Mouse (Mus musculus) kidney, embryonic 16.5 days (tissue): ENCODE measurements around the gene Cldnd1. TPM values are rescaled to one million over a fixed set of nuclear protein-coding genes. Genes with fewer than 3 reads are reported as not detected.

Source experiments
- ATAC-seq: fragments of 200-750 bp; cut with Nextera tagmentation; 2 replicates; pipeline ENCODE4 v1.8.0; 2017; ENCODE audit warnings: moderate TSS enrichment; ENCODE audit not compliant: low FRiP score, low TSS enrichment
- H3K27ac ChIP-seq: fragments of 300-500 bp; sonication (generic); 2 replicates; pipeline ENCODE4 v1.5.1; 2014; ENCODE audit warnings: low read length
- H3K27me3 ChIP-seq: fragments of 300-500 bp; sonication (generic); 2 replicates; pipeline ENCODE4 v1.6.1; 2014; ENCODE audit warnings: low read length, control low read depth, mixed read lengths; ENCODE audit not compliant: insufficient read depth
- H3K36me3 ChIP-seq: fragments of 300-500 bp; sonication (generic); 2 replicates; pipeline ENCODE4 v1.6.1; 2014; ENCODE audit warnings: low read length, control low read depth, mixed read lengths; ENCODE audit not compliant: insufficient read depth
- H3K4me1 ChIP-seq: fragments of 300-500 bp; sonication (generic); 2 replicates; pipeline ENCODE4 v1.6.1; 2014; ENCODE audit warnings: low read length, control low read depth, mixed read lengths; ENCODE audit not compliant: insufficient read depth
- H3K4me2 ChIP-seq: fragments of 300-500 bp; sonication (generic); replicated peaks from 2 replicates; pipeline ENCODE4 v1.6.1; 2014; ENCODE audit warnings: low read depth, low read length
- H3K4me3 ChIP-seq: fragments of 300-500 bp; sonication (generic); 2 replicates; pipeline ENCODE4 v1.5.1; 2014; ENCODE audit warnings: mild to moderate bottlenecking, low read length
- H3K9ac ChIP-seq: fragments of 300-500 bp; sonication (generic); replicated peaks from 2 replicates; pipeline ENCODE4 v1.6.1; 2014; ENCODE audit warnings: low read length
- H3K9me3 ChIP-seq: fragments of 300-500 bp; sonication (generic); 2 replicates; pipeline ENCODE4 v1.6.1; 2016; ENCODE audit warnings: low read length, control low read depth
- WGBS: fragments of 180-500 bp; shearing (Covaris S2); extraction: QIAGEN DNeasy Blood & Tissue Kit; methylation state at CpG from one replicate; pipeline ENCODE4 v1.1.7; 2014; 5-methylcytosine and 5-hydroxymethylcytosine counted together
- polyA plus RNA-seq: library from polyadenylated mRNA; unstranded; fragments of >200 nt; fragmentation: Nextera tagmentation; extraction: Ambion mirVana; gene quantifications from 2 replicates; pipeline ENCODE4 v1.2.1, GENCODE M21; 2015

Cldnd1 gene
- polyA plus RNA-seq, 1 experiment from 2014 or later = 124 TPM

DNA sequence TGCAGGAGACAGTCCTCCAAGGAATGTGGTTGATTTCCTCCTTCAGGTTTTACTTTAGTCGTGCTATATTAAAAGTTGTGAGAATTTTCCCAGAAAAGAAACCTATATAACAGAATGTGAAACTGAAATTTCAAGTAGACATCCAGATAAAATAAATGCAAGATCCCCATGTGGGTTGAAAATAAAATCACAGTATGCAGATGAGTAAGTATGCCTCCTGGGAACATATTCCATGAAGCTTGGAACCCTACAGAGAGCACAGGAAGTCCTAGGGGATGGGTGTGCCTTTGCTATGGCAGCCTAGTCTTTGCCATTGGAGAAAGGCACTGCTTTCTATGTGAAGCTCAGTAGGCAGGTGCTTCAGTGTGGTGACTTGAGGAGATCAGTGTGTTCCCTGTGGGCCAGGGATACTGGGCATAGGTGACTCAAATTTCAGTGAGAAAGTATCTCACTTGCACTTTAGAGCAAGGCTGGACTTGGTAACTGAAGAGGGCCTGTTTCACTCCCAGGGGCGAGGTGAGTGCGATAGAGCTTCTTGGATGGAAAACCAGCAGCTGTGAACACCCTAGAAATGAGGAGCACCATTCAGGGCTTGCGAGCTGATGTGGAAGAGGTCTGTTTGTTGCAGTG is 20.3 kb upstream of the Cldnd1 start:
- 83% methylated on average over 4 of the region's 4 CpGs for WGBS

DNA sequence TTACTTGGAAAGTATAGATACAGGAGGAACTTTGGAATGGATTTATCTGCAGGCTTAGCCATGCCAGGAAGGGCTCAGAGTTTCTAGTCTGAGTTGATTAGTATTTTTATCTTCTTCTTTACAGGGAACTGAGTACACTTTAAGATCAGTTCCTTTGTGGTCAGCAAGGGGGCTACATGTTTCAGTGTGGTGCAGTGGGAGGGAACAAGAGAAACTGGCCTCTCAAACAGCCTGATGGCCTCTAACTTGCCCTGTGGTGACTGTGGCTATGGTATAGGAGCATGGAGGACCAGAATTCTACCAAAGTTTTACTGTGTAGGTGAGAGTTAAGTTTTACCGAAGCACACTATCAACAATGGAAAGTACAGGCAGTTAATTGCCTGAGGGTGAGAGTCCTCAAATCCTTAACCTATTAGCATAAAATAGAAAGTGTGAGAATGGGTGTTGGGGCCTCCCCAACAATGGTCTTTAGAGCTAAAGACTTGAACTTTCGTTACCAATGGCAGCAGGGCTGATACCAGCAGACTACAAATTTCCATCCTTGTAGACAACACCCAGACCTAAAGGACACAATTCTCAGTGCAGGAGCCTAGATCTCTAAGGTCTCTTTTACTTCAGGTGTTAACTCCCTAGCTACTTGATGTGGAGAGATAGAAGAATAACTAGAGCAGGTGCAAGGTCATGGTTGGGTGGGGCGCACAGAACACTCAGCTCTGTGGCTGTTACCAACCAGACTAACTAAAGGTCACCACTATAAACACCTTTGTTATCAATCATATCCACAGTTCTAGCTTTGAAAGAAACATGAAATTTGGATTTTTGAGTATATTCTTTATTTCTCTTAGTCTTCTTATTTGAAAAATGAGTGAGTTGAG is 18.9 kb upstream of the Cldnd1 start:
- no peaks in the 10 kb centered on the region for H3K9me3 ChIP-seq
- no peaks in the 10 kb centered on the region for H3K27me3 ChIP-seq
- 76% methylated on average over 3 of the region's 3 CpGs for WGBS
- H3K4me1 ChIP-seq = no peaks in the 10 kb centered on the region
- no peak overlapping the region for H3K27ac ChIP-seq
- H3K4me2 ChIP-seq = no peak overlapping the region
- H3K9ac ChIP-seq = no peak overlapping the region
- no peak for ATAC-seq
- no peaks in the 10 kb centered on the region for H3K36me3 ChIP-seq
- no peak overlapping the region for H3K4me3 ChIP-seq

More for the DNA sequence above, 20.3 kb upstream of the Cldnd1 start:
- no peaks in the 10 kb centered on the region for H3K27me3 ChIP-seq
- no peaks in the 10 kb centered on the region for H3K36me3 ChIP-seq
- no peak overlapping the region for H3K27ac ChIP-seq
- H3K4me2 ChIP-seq = no peak overlapping the region
- H3K4me1 ChIP-seq = no peaks in the 10 kb centered on the region
- no peak; the same call in 1 of the 2 replicates for ATAC-seq
- no peaks in the 10 kb centered on the region for H3K9me3 ChIP-seq
- no peak overlapping the region for H3K4me3 ChIP-seq
- H3K9ac ChIP-seq = no peak overlapping the region

DNA sequence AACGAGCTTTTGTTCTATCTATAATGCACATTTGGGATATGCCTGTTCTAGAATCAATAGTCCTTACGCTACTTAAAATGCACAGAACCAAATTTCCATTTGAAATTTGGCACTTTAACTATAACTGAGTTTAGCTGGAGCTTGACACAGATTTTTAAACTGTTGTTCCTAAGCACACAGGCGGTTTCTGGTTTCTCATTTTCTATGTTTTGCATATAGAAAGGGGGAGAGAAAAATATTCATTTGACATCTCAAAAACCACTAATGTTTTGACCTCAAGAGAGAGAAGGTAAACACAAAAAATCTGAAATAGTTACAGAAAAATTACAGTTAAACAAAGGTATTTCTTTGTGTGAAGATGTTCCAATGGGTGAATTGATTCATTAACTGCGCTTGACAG is 18.2 kb upstream of the Cldnd1 start:
- ATAC-seq = no peak
- Histone ChIP-seq H3K27me3 (no peaks in the 10 kb centered on the region), H3K9me3 (no peaks in the 10 kb centered on the region), H3K4me1 (no peaks in the 10 kb centered on the region), H3K36me3 (no peaks in the 10 kb centered on the region), H3K4me3 (no peak overlapping the region), H3K27ac (no peak overlapping the region), H3K4me2 (no peak overlapping the region), H3K9ac (no peak overlapping the region)
- 77% methylated on average over 4 of the region's 4 CpGs for WGBS

DNA sequence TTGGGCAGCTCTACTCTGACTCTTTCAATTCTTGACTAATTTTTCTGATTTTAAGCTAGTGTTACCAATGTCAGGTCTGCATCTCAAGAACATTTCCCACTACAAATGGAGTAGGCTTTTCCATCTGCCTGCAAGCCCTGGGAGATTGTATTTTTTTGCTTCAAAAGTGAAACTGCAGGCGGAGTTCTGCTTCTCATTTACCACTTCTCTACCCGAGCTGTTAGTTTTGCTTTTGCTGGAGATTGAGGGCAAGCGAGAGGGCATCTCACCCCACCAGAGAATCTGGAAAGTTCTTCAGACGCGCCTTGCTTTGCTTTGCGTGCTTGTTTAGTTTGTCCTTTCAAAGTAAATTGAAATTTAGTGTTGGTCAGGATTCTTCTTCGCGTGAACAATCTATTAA is 15.5 kb upstream of the Cldnd1 start:
- ATAC-seq = no peak
- Histone ChIP-seq H3K4me2 (no peak overlapping the region), H3K36me3 (no peaks in the 10 kb centered on the region), H3K9me3 (no peaks in the 10 kb centered on the region), H3K9ac (no peak overlapping the region), H3K27ac (no peak overlapping the region), H3K4me1 (no peaks in the 10 kb centered on the region), H3K4me3 (no peak overlapping the region), H3K27me3 (no peaks in the 10 kb centered on the region)
- 74% methylated on average over 8 of the region's 8 CpGs for whole genome bisulfite sequencing

DNA sequence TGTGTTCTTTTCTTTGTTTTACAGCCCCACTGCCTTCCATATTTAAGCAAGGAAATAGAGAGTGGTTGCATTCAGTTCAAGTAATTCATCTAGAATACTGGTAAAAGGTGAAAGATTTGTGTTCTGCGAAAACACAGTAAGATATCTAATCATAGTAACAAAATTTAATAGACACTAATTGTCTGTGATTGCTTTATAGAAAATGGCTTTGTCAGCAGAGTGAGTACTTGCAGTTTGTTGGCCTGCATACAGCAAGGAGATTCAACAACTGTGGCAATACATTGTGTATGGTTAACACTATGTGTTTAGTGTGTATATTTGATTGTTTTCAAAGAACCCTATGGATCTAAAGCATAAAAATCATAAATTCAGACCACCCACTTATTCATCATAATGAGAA is 14.6 kb upstream of the Cldnd1 start:
- H3K27me3 ChIP-seq = no peaks in the 10 kb centered on the region
- ATAC-seq = no peak
- no peaks in the 10 kb centered on the region for H3K36me3 ChIP-seq
- H3K9ac ChIP-seq = no peak overlapping the region
- H3K4me2 ChIP-seq = no peak overlapping the region
- H3K9me3 ChIP-seq = no peaks in the 10 kb centered on the region
- 92% methylated on average over 1 of the region's 1 CpGs for WGBS
- H3K4me3 ChIP-seq = no peak overlapping the region
- H3K27ac ChIP-seq = no peak overlapping the region
- H3K4me1 ChIP-seq = no peaks in the 10 kb centered on the region

DNA sequence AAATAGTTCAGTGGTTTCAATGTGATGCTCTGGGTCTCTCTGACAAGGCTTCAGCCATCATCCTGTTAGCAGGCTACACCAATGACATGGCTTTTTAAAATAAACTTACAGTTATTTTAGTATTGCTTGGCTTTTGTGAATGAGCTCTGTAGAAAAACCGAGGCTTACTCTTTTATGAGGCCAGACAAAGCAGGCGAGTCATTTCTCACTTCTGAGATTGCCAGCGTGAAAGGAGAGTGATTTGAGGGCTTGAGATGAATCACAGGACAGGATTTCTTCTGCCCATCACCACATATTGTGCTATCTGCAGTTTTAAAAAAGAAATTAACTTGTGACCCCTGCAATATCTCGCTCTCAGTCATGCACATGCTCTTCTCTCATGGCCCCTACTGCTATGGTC is 12.7 kb upstream of the Cldnd1 start:
- Histone ChIP-seq H3K4me3 (no peak overlapping the region), H3K27me3 (no peaks in the 10 kb centered on the region), H3K4me2 (no peak overlapping the region), H3K36me3 (no peaks in the 10 kb centered on the region), H3K9me3 (no peaks in the 10 kb centered on the region), H3K27ac (no peak overlapping the region), H3K9ac (no peak overlapping the region), H3K4me1 (no peaks in the 10 kb centered on the region)
- no peak for ATAC-seq
- 63% methylated on average over 4 of the region's 4 CpGs for WGBS

DNA sequence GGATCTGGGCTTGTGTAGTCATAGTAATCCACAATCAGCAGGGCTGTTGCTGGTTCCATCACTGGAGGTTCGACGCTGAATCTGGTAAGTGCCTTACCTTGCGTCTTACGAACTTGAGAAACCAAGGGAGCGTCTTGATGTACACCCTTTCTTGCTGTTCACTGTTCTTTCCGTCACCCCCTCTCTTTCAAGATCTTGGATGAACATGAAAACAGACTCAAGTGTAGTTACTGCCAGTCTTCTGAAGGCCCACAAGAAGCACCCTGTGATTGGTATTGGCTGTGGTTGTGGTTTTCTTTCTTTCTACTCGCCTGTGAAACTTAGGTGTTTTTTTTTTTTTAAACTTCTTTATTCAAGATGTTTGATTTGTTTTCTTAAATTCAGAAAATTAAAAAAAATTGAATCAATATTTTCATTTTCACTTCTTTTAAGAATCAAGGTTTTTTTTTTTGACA is 9.0 kb upstream of the Cldnd1 start, which contains the start of gene Gpr15:
TSS of gene Gpr15 (minus strand) at position 405 of the 455 bp plus-strand sequence.
- no peak within 1 kb of the TSS for H3K9ac ChIP-seq
- H3K4me3 ChIP-seq = no peak within 1 kb of the TSS
- ATAC-seq = no peak
- WGBS = 92% methylated on average over 7 of the region's 7 CpGs
- H3K27ac ChIP-seq = no peak within 1 kb of the TSS
- H3K36me3 ChIP-seq = no peaks in the 10 kb centered on the region
- H3K4me1 ChIP-seq = no peaks in the 10 kb centered on the region
- no peak within 1 kb of the TSS for H3K4me2 ChIP-seq
- H3K9me3 ChIP-seq = no peaks in the 10 kb centered on the region
- H3K27me3 ChIP-seq = no peaks in the 10 kb centered on the region

DNA sequence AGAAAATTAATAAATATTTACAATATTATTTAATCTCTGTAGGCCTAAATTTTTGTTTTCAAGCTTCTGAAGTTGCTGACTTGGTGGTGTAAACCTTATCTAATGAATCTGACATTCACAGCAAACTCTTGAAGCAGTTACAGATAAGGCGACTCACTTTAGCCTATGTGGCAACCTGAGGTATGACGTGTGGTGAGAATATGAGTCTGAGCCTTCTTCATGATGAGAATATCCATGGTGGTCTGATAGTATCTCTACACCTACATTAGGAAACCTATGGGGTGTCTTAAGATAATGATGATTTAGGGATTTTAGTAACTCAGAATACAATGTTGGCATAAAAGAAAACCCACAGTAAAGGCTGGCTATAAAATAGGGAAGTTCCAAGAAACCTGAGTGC is 5.4 kb upstream of the Cldnd1 start:
- H3K9ac ChIP-seq = no peak overlapping the region
- no peak overlapping the region for H3K27ac ChIP-seq
- H3K4me1 ChIP-seq = no peaks in the 10 kb centered on the region
- ATAC-seq = no peak
- 81% methylated on average over 2 of the region's 2 CpGs for WGBS
- H3K4me3 ChIP-seq = no peak overlapping the region
- H3K9me3 ChIP-seq = no peaks in the 10 kb centered on the region
- no peaks in the 10 kb centered on the region for H3K27me3 ChIP-seq
- H3K4me2 ChIP-seq = no peak overlapping the region
- H3K36me3 ChIP-seq = no peaks in the 10 kb centered on the region

DNA sequence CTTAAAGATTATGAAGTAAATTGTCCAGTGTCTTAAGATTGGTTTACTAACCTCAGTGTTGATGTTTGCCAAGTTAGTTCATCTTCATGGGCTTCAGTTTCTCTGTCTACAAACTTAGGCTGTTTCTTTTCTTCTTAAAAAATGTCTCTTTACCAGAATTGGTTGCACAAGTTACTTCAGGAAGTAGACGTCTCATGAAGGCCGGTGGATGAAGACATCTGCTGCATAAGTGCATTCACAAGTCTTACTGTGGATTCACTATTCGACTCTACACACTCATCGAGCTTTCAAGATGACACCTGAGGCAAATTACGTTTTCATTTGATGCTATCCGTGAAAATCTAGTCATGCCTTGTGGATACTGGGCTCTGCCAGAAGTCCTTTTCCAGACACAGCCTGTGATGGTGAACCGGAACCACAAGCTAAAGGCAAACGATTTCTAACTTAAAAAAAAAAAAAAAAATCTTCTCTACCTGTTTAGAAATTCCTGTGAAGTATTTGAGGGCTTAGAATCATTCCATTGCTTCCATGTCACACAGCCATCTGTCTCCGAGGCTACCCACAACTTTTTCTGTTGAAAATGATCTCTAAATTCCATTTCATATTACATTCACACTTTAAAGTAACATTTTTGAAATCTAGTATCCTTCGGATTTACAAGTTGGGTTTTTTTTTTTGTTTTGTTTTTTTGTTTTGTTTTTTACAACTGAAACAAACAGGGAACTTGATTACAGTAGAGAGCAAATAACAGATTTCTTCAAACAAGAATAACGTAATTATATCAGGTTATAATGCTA is 832 bp upstream of the Cldnd1 start:
- Histone ChIP-seq H3K4me2 (peak overlapping the region; percentile 60), H3K27me3 (no peaks in the 10 kb centered on the region), H3K27ac (no peak overlapping the region), H3K36me3 (peaks cover 17% of the 10 kb centered on the region), H3K4me1 (peaks cover 5% of the 10 kb centered on the region; the same call in 1 of the 2 replicates), H3K9ac (no peak overlapping the region), H3K4me3 (peak overlapping the region; percentile 72; the same call in 1 of the 2 replicates), H3K9me3 (no peaks in the 10 kb centered on the region)
- WGBS = 81% methylated on average over 11 of the region's 11 CpGs
- ATAC-seq = no peak
